Mouse (Mus musculus) embryonic facial prominence, embryonic 11.5 days (tissue): ENCODE results near the gene Amdhd2. TPM values are rescaled to one million over a fixed set of nuclear protein-coding genes. Genes with fewer than 3 reads are reported as not detected.

Source experiments
- ATAC-seq: fragments of 200-750 bp; cut with Nextera tagmentation; replicated peaks from 2 replicates; pipeline ENCODE4 v1.8.0; 2017; ENCODE audit warnings: low read depth; ENCODE audit not compliant: insufficient number of reproducible peaks, low FRiP score, low TSS enrichment
- DNase-seq: peaks from one replicate; pipeline ENCODE4 v3.0.0-alpha.2; 2015; ENCODE audit warnings: low spot score
- H3K27ac ChIP-seq: fragments of 300-500 bp; sonication (generic); replicated peaks from 2 replicates; pipeline ENCODE4 v1.5.1; 2014; ENCODE audit warnings: mild to moderate bottlenecking, low read depth, low read length, control low read depth
- H3K27me3 ChIP-seq: fragments of 300-500 bp; sonication (generic); 2 replicates; pipeline ENCODE4 v1.6.1; 2014; ENCODE audit warnings: mild to moderate bottlenecking, low read length, moderate library complexity, mixed read lengths; ENCODE audit not compliant: control insufficient read depth, insufficient read depth
- H3K36me3 ChIP-seq: fragments of 300-500 bp; sonication (generic); replicated peaks from 2 replicates; pipeline ENCODE4 v1.6.1; 2014; ENCODE audit warnings: low read depth, mild to moderate bottlenecking, low read length, moderate library complexity, mixed read lengths; ENCODE audit not compliant: control insufficient read depth, insufficient read depth
- H3K4me1 ChIP-seq: fragments of 300-500 bp; sonication (generic); 2 replicates; pipeline ENCODE4 v1.6.1; 2014; ENCODE audit warnings: low read length, mixed read lengths; ENCODE audit not compliant: control insufficient read depth, insufficient read depth
- H3K4me2 ChIP-seq: fragments of 300-500 bp; sonication (generic); 2 replicates; pipeline ENCODE4 v1.6.1; 2014; ENCODE audit warnings: low read depth, mild to moderate bottlenecking, control low read depth, low read length, moderate library complexity
- H3K4me3 ChIP-seq: fragments of 300-500 bp; sonication (generic); 2 replicates; pipeline ENCODE4 v1.5.1; 2014; ENCODE audit warnings: low read depth, low read length, control low read depth
- H3K9ac ChIP-seq: fragments of 300-500 bp; sonication (generic); replicated peaks from 2 replicates; pipeline ENCODE4 v1.6.1; 2014; ENCODE audit warnings: mild to moderate bottlenecking, control low read depth, low read length
- H3K9me3 ChIP-seq: fragments of 300-500 bp; sonication (generic); replicated peaks from 2 replicates; pipeline ENCODE4 v1.6.1; 2016; ENCODE audit warnings: mild to moderate bottlenecking, low read length, inconsistent platforms, mixed read lengths; ENCODE audit not compliant: control insufficient read depth
- WGBS: fragments of 180-500 bp; shearing (Covaris S2); extraction: QIAGEN DNeasy Blood & Tissue Kit; methylation state at CpG from one replicate; pipeline ENCODE4 v1.1.7; 2014; 5-methylcytosine and 5-hydroxymethylcytosine counted together
- polyA plus RNA-seq: library from polyadenylated mRNA; unstranded; fragments of >200 nt; fragmentation: Nextera tagmentation; extraction: Ambion mirVana; gene quantifications from 2 replicates; pipeline ENCODE4 v1.2.1, GENCODE M21; 2014

Amdhd2 gene
- polyA plus RNA-seq, 1 experiment from 2014 or later: 30.6 TPM

DNA sequence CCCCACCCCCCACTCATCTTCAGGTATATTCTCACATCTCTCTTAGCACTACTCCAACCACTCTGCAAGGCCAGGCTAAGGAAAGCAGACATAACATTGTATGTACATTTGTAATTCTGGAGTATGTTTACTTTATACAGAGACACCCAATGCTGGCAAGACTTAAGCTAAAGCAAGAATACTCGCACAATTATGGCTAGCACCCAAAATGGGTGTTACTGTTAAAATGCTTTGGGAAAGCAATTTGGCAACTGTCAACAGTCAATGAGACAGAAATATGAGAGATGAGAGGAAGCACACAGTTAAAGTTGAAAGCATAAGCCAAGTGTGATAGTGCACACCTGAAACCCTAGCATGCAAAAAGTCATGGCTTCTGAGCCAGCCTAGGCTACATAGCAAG is 52.3 kb downstream of the Amdhd2 start:
- Histone ChIP-seq H3K27ac (no peak overlapping the region), H3K4me1 (no peaks in the 10 kb centered on the region), H3K4me2 (no peak overlapping the region), H3K9ac (no peak overlapping the region), H3K4me3 (no peak overlapping the region), H3K27me3 (no peaks in the 10 kb centered on the region), H3K9me3 (no peaks in the 10 kb centered on the region), H3K36me3 (no peaks in the 10 kb centered on the region)
- no peak for ATAC-seq
- WGBS: 91% methylated on average over 1 of the region's 1 CpGs
- DNase-seq: no peak

DNA sequence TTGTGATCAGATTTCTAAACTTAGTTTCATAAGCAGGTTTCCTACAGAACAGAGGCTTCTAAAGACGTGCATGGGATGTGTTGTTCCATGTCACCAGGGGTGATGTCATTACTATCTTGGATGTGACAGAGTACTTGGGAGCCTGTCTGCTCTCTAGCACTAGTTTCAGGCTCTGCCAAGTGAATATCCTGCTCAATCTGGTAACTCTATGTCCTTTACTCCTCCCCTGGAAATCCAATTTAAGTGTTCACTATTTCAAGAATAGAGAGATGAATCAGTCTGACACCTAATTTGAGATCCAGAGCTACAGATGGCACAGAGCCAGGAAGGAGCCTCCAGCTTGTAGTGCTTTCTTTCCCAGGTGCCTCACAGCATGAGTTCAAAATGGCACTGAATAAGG is 54.7 kb downstream of the Amdhd2 start:
- ATAC-seq (no peak), DNase-seq (no peak)
- Histone ChIP-seq H3K4me3 (no peak overlapping the region), H3K4me1 (no peaks in the 10 kb centered on the region), H3K4me2 (no peak overlapping the region), H3K9ac (no peak overlapping the region), H3K36me3 (no peaks in the 10 kb centered on the region; the same call in 1 of the 2 replicates), H3K27me3 (no peaks in the 10 kb centered on the region), H3K27ac (no peak overlapping the region), H3K9me3 (no peaks in the 10 kb centered on the region)
- 91% methylated on average over 1 of the region's 1 CpGs for WGBS

Other genes with a start within 250 kb of the Amdhd2 start
- gene Dcpp3, start 246.3 kb downstream of the Amdhd2 start, polyA plus RNA-seq: not detected in 2 replicates
- not detected in 2 replicates for gene Sbp, start 222.1 kb downstream of the Amdhd2 start, polyA plus RNA-seq
- gene Sbpl, start 208.5 kb downstream of the Amdhd2 start, polyA plus RNA-seq: not detected in 2 replicates
- not detected in 2 replicates for gene Prss30, start 183.2 kb downstream of the Amdhd2 start, polyA plus RNA-seq
- 0.94 and 1.7 TPM in 2 replicates for gene Prss22, start 165.7 kb downstream of the Amdhd2 start, polyA plus RNA-seq
- gene Prss27, start 125.6 kb downstream of the Amdhd2 start, polyA plus RNA-seq: 0.17 TPM in 1 of 2 replicates, not detected in the other
- gene Kctd5, start 90.3 kb downstream of the Amdhd2 start, polyA plus RNA-seq: 84.3 and 88.8 TPM in 2 replicates
- 33.4 and 34.6 TPM in 2 replicates for gene Pdpk1, start 12.8 kb downstream of the Amdhd2 start, polyA plus RNA-seq
- gene Atp6v0c, start 5.9 kb upstream of the Amdhd2 start, polyA plus RNA-seq: 384 and 433 TPM in 2 replicates
- gene Tbc1d24, start 41.8 kb upstream of the Amdhd2 start, polyA plus RNA-seq: 3.7 and 5.4 TPM in 2 replicates
- 6.2 and 7.1 TPM in 2 replicates for gene Ntn3, start 45.8 kb upstream of the Amdhd2 start, polyA plus RNA-seq
- 16.9 and 21.7 TPM in 2 replicates for gene Tedc2, start 57.1 kb upstream of the Amdhd2 start, polyA plus RNA-seq
- 99.6 and 101 TPM in 2 replicates for gene Ccnf, start 87.7 kb upstream of the Amdhd2 start, polyA plus RNA-seq
- gene Abca17, start 187.3 kb upstream of the Amdhd2 start, polyA plus RNA-seq: 0.38 TPM in 1 of 2 replicates, not detected in the other
- 5.3 and 7.7 TPM in 2 replicates for gene Abca3, start 188.2 kb upstream of the Amdhd2 start, polyA plus RNA-seq